Mouse (Mus musculus): ENCODE data around the gene Tex14. TPM values are rescaled to one million over a fixed set of nuclear protein-coding genes. Genes with fewer than 3 reads are reported as not detected.

Tex14 gene
- polyA plus RNA-seq, 1 experiment from 2014 or later = 0.70 TPM

GRCm38 (mm10) chr11:87581161-87581865, 176.4 kb downstream of the Tex14 start:
- H3K36me3 ChIP-seq (ENCODE audit: control insufficient read depth, insufficient read depth, low read length) = no peaks in the 10 kb centered on the region
- H3K4me3 ChIP-seq (ENCODE audit: low read length) = no peak overlapping the region
- H3K9me3 ChIP-seq (ENCODE audit: control insufficient read depth, low read length) = no peaks in the 10 kb centered on the region
- no peak for ATAC-seq
- peaks cover 12% of the 10 kb centered on the region for H3K4me1 ChIP-seq (ENCODE audit: control insufficient read depth, insufficient read depth, low read length)
- no peak overlapping the region for H3K27ac ChIP-seq (ENCODE audit: low read length)
- H3K27me3 ChIP-seq (replicated peaks; ENCODE audit: control insufficient read depth, insufficient read depth, low read length) = no peaks in the 10 kb centered on the region; the same call in 1 of the 2 replicates
- H3K4me2 ChIP-seq (ENCODE audit: low read depth, low read length) = no peak overlapping the region
- WGBS = 90% methylated on average over 12 of the region's 12 CpGs
- H3K9ac ChIP-seq (ENCODE audit: low read depth, low read length) = no peak overlapping the region

- Histone ChIP-seq H3K4me3 (ENCODE audit: low read length) (no peak overlapping the region), H3K36me3 (ENCODE audit: control insufficient read depth, insufficient read depth, low read length) (no peaks in the 10 kb centered on the region), H3K9me3 (ENCODE audit: control insufficient read depth, low read length) (no peaks in the 10 kb centered on the region), H3K4me1 (ENCODE audit: control insufficient read depth, insufficient read depth, low read length) (peaks cover 12% of the 10 kb centered on the region), H3K27me3 (replicated peaks; ENCODE audit: control insufficient read depth, insufficient read depth, low read length) (no peaks in the 10 kb centered on the region; the same call in 1 of the 2 replicates), H3K27ac (ENCODE audit: low read length) (no peak overlapping the region), H3K4me2 (ENCODE audit: low read depth, low read length) (no peak overlapping the region), H3K9ac (ENCODE audit: low read depth, low read length) (no peak overlapping the region)
- ATAC-seq = no peak
- WGBS = 82% methylated on average over 8 of the region's 8 CpGs
Observed at GRCm38 (mm10) chr11:87581933-87582710, 177.3 kb downstream of the Tex14 start.

- H3K4me2 ChIP-seq (ENCODE audit: low read depth, low read length) = no peak overlapping the region
- ATAC-seq = no peak
- H3K4me1 ChIP-seq (ENCODE audit: control insufficient read depth, insufficient read depth, low read length) = peaks cover 6% of the 10 kb centered on the region
- H3K27me3 ChIP-seq (replicated peaks; ENCODE audit: control insufficient read depth, insufficient read depth, low read length) = no peaks in the 10 kb centered on the region; the same call in 1 of the 2 replicates
- 83% methylated on average over 6 of the region's 6 CpGs for WGBS
- H3K9ac ChIP-seq (ENCODE audit: low read depth, low read length) = no peak overlapping the region
- no peaks in the 10 kb centered on the region for H3K36me3 ChIP-seq (ENCODE audit: control insufficient read depth, insufficient read depth, low read length)
- no peak overlapping the region for H3K4me3 ChIP-seq (ENCODE audit: low read length)
- no peaks in the 10 kb centered on the region for H3K9me3 ChIP-seq (ENCODE audit: control insufficient read depth, low read length)
- no peak overlapping the region; the same call in 1 of the 2 replicates for H3K27ac ChIP-seq (ENCODE audit: low read length)
Observed at GRCm38 (mm10) chr11:87583291-87584034, 178.6 kb downstream of the Tex14 start.

- H3K9ac ChIP-seq (ENCODE audit: low read depth, low read length) = no peak overlapping the region
- H3K27me3 ChIP-seq (replicated peaks; ENCODE audit: control insufficient read depth, insufficient read depth, low read length) = no peaks in the 10 kb centered on the region; the same call in 1 of the 2 replicates
- WGBS = 70% methylated on average over 10 of the region's 10 CpGs
- H3K4me1 ChIP-seq (ENCODE audit: control insufficient read depth, insufficient read depth, low read length) = peaks cover 10% of the 10 kb centered on the region
- H3K27ac ChIP-seq (ENCODE audit: low read length) = peak overlapping the region; percentile 68
- H3K4me2 ChIP-seq (ENCODE audit: low read depth, low read length) = no peak overlapping the region
- no peak overlapping the region for H3K4me3 ChIP-seq (ENCODE audit: low read length)
- no peaks in the 10 kb centered on the region for H3K36me3 ChIP-seq (ENCODE audit: control insufficient read depth, insufficient read depth, low read length)
- no peaks in the 10 kb centered on the region for H3K9me3 ChIP-seq (ENCODE audit: control insufficient read depth, low read length)
- ATAC-seq = 0 out of 2 replicates have a peak, but pooled peaks have one; percentile 34
Observed at GRCm38 (mm10) chr11:87584711-87585505, 180.0 kb downstream of the Tex14 start.

- Histone ChIP-seq H3K4me2 (ENCODE audit: low read depth, low read length) (no peak overlapping the region), H3K4me3 (ENCODE audit: low read length) (no peak overlapping the region), H3K27me3 (replicated peaks; ENCODE audit: control insufficient read depth, insufficient read depth, low read length) (no peaks in the 10 kb centered on the region), H3K9ac (ENCODE audit: low read depth, low read length) (no peak overlapping the region), H3K9me3 (ENCODE audit: control insufficient read depth, low read length) (no peaks in the 10 kb centered on the region), H3K4me1 (ENCODE audit: control insufficient read depth, insufficient read depth, low read length) (peaks cover 18% of the 10 kb centered on the region), H3K27ac (ENCODE audit: low read length) (no peak overlapping the region), H3K36me3 (ENCODE audit: control insufficient read depth, insufficient read depth, low read length) (no peaks in the 10 kb centered on the region)
- WGBS = 87% methylated on average over 5 of the region's 5 CpGs
- ATAC-seq = no peak
Observed at GRCm38 (mm10) chr11:87587211-87587874, 182.5 kb downstream of the Tex14 start.

- no peaks in the 10 kb centered on the region for H3K36me3 ChIP-seq (ENCODE audit: control insufficient read depth, insufficient read depth, low read length)
- peaks cover 34% of the 10 kb centered on the region for H3K4me1 ChIP-seq (ENCODE audit: control insufficient read depth, insufficient read depth, low read length)
- H3K27me3 ChIP-seq (replicated peaks; ENCODE audit: control insufficient read depth, insufficient read depth, low read length) = no peaks in the 10 kb centered on the region
- peak overlapping the region; percentile 72; the same call in 1 of the 2 replicates for H3K4me2 ChIP-seq (ENCODE audit: low read depth, low read length)
- 0 out of 2 replicates have a peak overlapping the region, but pooled peaks have one; percentile 7 for H3K9ac ChIP-seq (ENCODE audit: low read depth, low read length)
- 88% methylated on average over 8 of the region's 8 CpGs for WGBS
- H3K27ac ChIP-seq (ENCODE audit: low read length) = no peak overlapping the region
- H3K9me3 ChIP-seq (ENCODE audit: control insufficient read depth, low read length) = no peaks in the 10 kb centered on the region
- no peak overlapping the region for H3K4me3 ChIP-seq (ENCODE audit: low read length)
- ATAC-seq = no peak
Observed at GRCm38 (mm10) chr11:87589605-87590004, 184.7 kb downstream of the Tex14 start.

GRCm38 (mm10) chr11:87590841-87591525, 186.1 kb downstream of the Tex14 start:
- no peak for ATAC-seq
- peak overlapping the region; percentile 90 for H3K9ac ChIP-seq (ENCODE audit: low read depth, low read length)
- H3K27ac ChIP-seq (ENCODE audit: low read length) = peak overlapping the region; percentile 94
- H3K4me3 ChIP-seq (ENCODE audit: low read length) = peak overlapping the region; percentile 76
- H3K9me3 ChIP-seq (ENCODE audit: control insufficient read depth, low read length) = no peaks in the 10 kb centered on the region
- H3K4me1 ChIP-seq (ENCODE audit: control insufficient read depth, insufficient read depth, low read length) = peaks cover 40% of the 10 kb centered on the region
- no peaks in the 10 kb centered on the region for H3K27me3 ChIP-seq (replicated peaks; ENCODE audit: control insufficient read depth, insufficient read depth, low read length)
- no peaks in the 10 kb centered on the region for H3K36me3 ChIP-seq (ENCODE audit: control insufficient read depth, insufficient read depth, low read length)
- peak overlapping the region; percentile 72 for H3K4me2 ChIP-seq (ENCODE audit: low read depth, low read length)
- WGBS = 1% methylated on average over 25 of the region's 25 CpGs
